8 mouse cellular contexts compared by ENCODE assay signal in the genomic region with DNA sequence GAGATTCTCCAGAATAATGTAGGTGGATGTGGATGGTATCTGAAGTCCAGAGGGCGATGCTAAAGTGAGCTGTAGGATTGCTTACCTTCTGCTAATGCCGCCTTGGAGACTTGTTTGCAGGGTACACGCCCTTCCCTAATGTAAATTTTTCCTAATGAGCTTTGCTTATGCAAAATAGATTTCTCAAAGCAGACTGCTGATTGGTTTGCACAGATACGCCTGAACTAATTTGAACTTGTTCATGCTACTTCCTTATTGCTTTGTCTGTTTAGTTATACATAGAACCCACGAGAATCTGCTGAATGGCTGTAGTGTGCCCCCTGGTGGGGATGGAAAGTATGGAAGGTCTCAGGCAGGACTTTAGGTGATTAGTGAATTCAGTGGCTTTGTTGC. TPM values are rescaled to one million over a fixed set of nuclear protein-coding genes. Genes with fewer than 3 reads are reported as not detected.
DNase-seq lines count a peak whose midpoint lies in the region; ATAC-seq and TF ChIP-seq lines count a peak whose summit lies in the region.

No protein-coding gene starts in this region.

- H3K9ac ChIP-seq in intestine, embryonic 14.5 days (ENCODE audit: low read length): no peak overlapping the region
- no peak overlapping the region for H3K9ac ChIP-seq in liver, adult 2 months (ENCODE audit: low read depth, low read length)
- H3K9ac ChIP-seq in midbrain, postnatal 0 days (replicated peaks; ENCODE audit: low read length, poor library complexity, severe bottlenecking): no peak overlapping the region

- ATAC-seq in intestine, embryonic 14.5 days (replicated peaks; ENCODE audit: low FRiP score, low TSS enrichment, low read depth): no peak
- no peak for ATAC-seq in midbrain, postnatal 0 days (ENCODE audit: low FRiP score)

- DNase-seq in right cerebral cortex, adult 18-20 months: peak; percentile 67
- DNase-seq in right cerebral cortex, postnatal 25 days: no peak
- DNase-seq in c-Kit-positive CD71-positive TER-119-positive erythroid progenitor cells, embryonic 14.5 days (ENCODE audit: low spot score): peak; percentile 85
- DNase-seq in gastrocnemius, postnatal 10 days: peak; percentile 64
- peak; percentile 73 for DNase-seq in intestine, embryonic 14.5 days (ENCODE audit: low spot score)
- peak; percentile 59 for DNase-seq in liver, adult 2 months (ENCODE audit: extremely low read depth, low read depth, low spot score)
- peak; percentile 57 for DNase-seq in midbrain, postnatal 0 days (ENCODE audit: low spot score)
- DNase-seq in splenic B cell, adult 2 months (ENCODE audit: low read depth, low spot score): peak; percentile 86

- H3K79me2 ChIP-seq in liver, adult 2 months (ENCODE audit: control insufficient read depth, insufficient read depth, low read length): peaks cover 26% of the 10 kb centered on the region; the same call in 1 of the 2 replicates

- peak; percentile 57 for TF ChIP-seq CTCF in liver, adult 2 months (IDR thresholded peaks at IDR 0.05; ENCODE audit: low read depth, low read length)
- TF ChIP-seq CTCF in midbrain, postnatal 0 days (IDR thresholded peaks at IDR 0.05): peak; percentile 80

- 71% methylated on average over 5 of the region's 5 CpGs for WGBS in intestine, embryonic 14.5 days
- 76% methylated on average over 5 of the region's 5 CpGs for WGBS in liver, adult 2 months
- 46% methylated on average over 5 of the region's 5 CpGs for WGBS in midbrain, postnatal 0 days

- 0 out of 2 replicates have a peak, but pooled peaks cover 4% of the 10 kb centered on the region for H3K4me1 ChIP-seq in intestine, embryonic 14.5 days (replicated peaks; ENCODE audit: control insufficient read depth, insufficient read depth, low read length)
- peaks cover 4% of the 10 kb centered on the region; the same call in 1 of the 2 replicates for H3K4me1 ChIP-seq in liver, adult 2 months (ENCODE audit: control insufficient read depth, insufficient read depth, low read length)
- H3K4me1 ChIP-seq in midbrain, postnatal 0 days (ENCODE audit: insufficient read depth, low read length): no peaks in the 10 kb centered on the region

- no peak overlapping the region for H3K4me3 ChIP-seq in intestine, embryonic 14.5 days (ENCODE audit: low read depth, low read length)
- no peak overlapping the region for H3K4me3 ChIP-seq in liver, adult 2 months (ENCODE audit: insufficient read depth, low read depth, low read length)
- H3K4me3 ChIP-seq in midbrain, postnatal 0 days (ENCODE audit: low read depth, low read length): no peak overlapping the region

- no peak overlapping the region for H3K27ac ChIP-seq in intestine, embryonic 14.5 days (ENCODE audit: low read depth)
- no peak overlapping the region for H3K27ac ChIP-seq in liver, adult 2 months (replicated peaks; ENCODE audit: insufficient read depth, low read depth, low read length)
- H3K27ac ChIP-seq in midbrain, postnatal 0 days (ENCODE audit: low read depth, low read length): peak overlapping the region; percentile 43; the same call in 1 of the 2 replicates

- H3K27me3 ChIP-seq in intestine, embryonic 14.5 days (replicated peaks; ENCODE audit: control insufficient read depth, insufficient read depth, low read length): no peaks in the 10 kb centered on the region
- no peaks in the 10 kb centered on the region for H3K27me3 ChIP-seq in liver, adult 2 months (ENCODE audit: control insufficient read depth, insufficient read depth, low read length)
- H3K27me3 ChIP-seq in midbrain, postnatal 0 days (ENCODE audit: insufficient read depth, low read length): no peaks in the 10 kb centered on the region
- H3K27me3 ChIP-seq in splenic B cell, adult 2 months (ENCODE audit: control insufficient read depth, insufficient read depth, low read length, poor library complexity, severe bottlenecking): no peaks in the 10 kb centered on the region

- no peaks in the 10 kb centered on the region for H3K9me3 ChIP-seq in intestine, embryonic 14.5 days (ENCODE audit: control insufficient read depth, low read length)
- H3K9me3 ChIP-seq in midbrain, postnatal 0 days (ENCODE audit: low read length): no peaks in the 10 kb centered on the region

- H3K36me3 ChIP-seq in intestine, embryonic 14.5 days (ENCODE audit: control insufficient read depth, insufficient read depth, low read length): peaks cover 20% of the 10 kb centered on the region
- H3K36me3 ChIP-seq in liver, adult 2 months (ENCODE audit: control insufficient read depth, insufficient read depth, low read length): peaks cover 12% of the 10 kb centered on the region
- H3K36me3 ChIP-seq in midbrain, postnatal 0 days (ENCODE audit: insufficient read depth, low read length): peaks cover 8% of the 10 kb centered on the region
- peaks cover 10% of the 10 kb centered on the region for H3K36me3 ChIP-seq in splenic B cell, adult 2 months (ENCODE audit: control insufficient read depth, insufficient read depth, low read length, poor library complexity, severe bottlenecking)

- H3K4me2 ChIP-seq in intestine, embryonic 14.5 days (ENCODE audit: low read length): no peak overlapping the region
- H3K4me2 ChIP-seq in midbrain, postnatal 0 days (ENCODE audit: low read depth, low read length, poor library complexity, severe bottlenecking): no peak overlapping the region

- TF ChIP-seq POLR2A in liver, adult 2 months (IDR thresholded peaks at IDR 0.05; ENCODE audit: extremely low read depth, insufficient read depth, low read length): no peak

RNA-seq across cellular contexts. Expression of a gene that starts 49.6 kb away (rescaled TPM):
- 10 to 100 TPM; 51.8 to 80.1 TPM for total RNA-seq in gastrocnemius, postnatal 10 days (2021)
- 32.9 and 36.0 TPM in 2 replicates for polyA plus RNA-seq in intestine, embryonic 14.5 days (2014; fragmentation: Nextera tagmentation; extraction: Ambion mirVana)
- 14.8 and 14.9 TPM in 2 replicates for total RNA-seq in liver, adult 2 months (2014; rRNA removed)
- 5.1 and 5.2 TPM in 2 replicates for polyA plus RNA-seq in liver, adult 2 months (2012; rRNA removed)
- total RNA-seq in midbrain, postnatal 0 days (2014; rRNA removed): 43.1 and 55.2 TPM in 2 replicates
- 18.9 and 28.7 TPM in 2 replicates for polyA plus RNA-seq in midbrain, postnatal 0 days (2015; fragmentation: Nextera tagmentation; extraction: Ambion mirVana)
